Mouse (Mus musculus) embryonic facial prominence, embryonic 11.5 days (tissue): Measurements from ENCODE around the gene Ndufs1. TPM values are rescaled to one million over a fixed set of nuclear protein-coding genes. Genes with fewer than 3 reads are reported as not detected.

Source experiments
- ATAC-seq: fragments of 200-750 bp; cut with Nextera tagmentation; replicated peaks from 2 replicates; pipeline ENCODE4 v1.8.0; 2017; ENCODE audit warnings: low read depth; ENCODE audit not compliant: insufficient number of reproducible peaks, low FRiP score, low TSS enrichment
- DNase-seq: peaks from one replicate; pipeline ENCODE4 v3.0.0-alpha.2; 2015; ENCODE audit warnings: low spot score
- H3K27ac ChIP-seq: fragments of 300-500 bp; sonication (generic); replicated peaks from 2 replicates; pipeline ENCODE4 v1.5.1; 2014; ENCODE audit warnings: mild to moderate bottlenecking, low read depth, low read length, control low read depth
- H3K27me3 ChIP-seq: fragments of 300-500 bp; sonication (generic); 2 replicates; pipeline ENCODE4 v1.6.1; 2014; ENCODE audit warnings: mild to moderate bottlenecking, low read length, moderate library complexity, mixed read lengths; ENCODE audit not compliant: control insufficient read depth, insufficient read depth
- H3K36me3 ChIP-seq: fragments of 300-500 bp; sonication (generic); replicated peaks from 2 replicates; pipeline ENCODE4 v1.6.1; 2014; ENCODE audit warnings: low read depth, mild to moderate bottlenecking, low read length, moderate library complexity, mixed read lengths; ENCODE audit not compliant: control insufficient read depth, insufficient read depth
- H3K4me1 ChIP-seq: fragments of 300-500 bp; sonication (generic); 2 replicates; pipeline ENCODE4 v1.6.1; 2014; ENCODE audit warnings: low read length, mixed read lengths; ENCODE audit not compliant: control insufficient read depth, insufficient read depth
- H3K4me2 ChIP-seq: fragments of 300-500 bp; sonication (generic); 2 replicates; pipeline ENCODE4 v1.6.1; 2014; ENCODE audit warnings: low read depth, mild to moderate bottlenecking, control low read depth, low read length, moderate library complexity
- H3K4me3 ChIP-seq: fragments of 300-500 bp; sonication (generic); 2 replicates; pipeline ENCODE4 v1.5.1; 2014; ENCODE audit warnings: low read depth, low read length, control low read depth
- H3K9ac ChIP-seq: fragments of 300-500 bp; sonication (generic); replicated peaks from 2 replicates; pipeline ENCODE4 v1.6.1; 2014; ENCODE audit warnings: mild to moderate bottlenecking, control low read depth, low read length
- H3K9me3 ChIP-seq: fragments of 300-500 bp; sonication (generic); replicated peaks from 2 replicates; pipeline ENCODE4 v1.6.1; 2016; ENCODE audit warnings: mild to moderate bottlenecking, low read length, inconsistent platforms, mixed read lengths; ENCODE audit not compliant: control insufficient read depth
- WGBS: fragments of 180-500 bp; shearing (Covaris S2); extraction: QIAGEN DNeasy Blood & Tissue Kit; methylation state at CpG from one replicate; pipeline ENCODE4 v1.1.7; 2014; 5-methylcytosine and 5-hydroxymethylcytosine counted together
- polyA plus RNA-seq: library from polyadenylated mRNA; unstranded; fragments of >200 nt; fragmentation: Nextera tagmentation; extraction: Ambion mirVana; gene quantifications from 2 replicates; pipeline ENCODE4 v1.2.1, GENCODE M21; 2014

Ndufs1 gene
- 160 and 162 TPM in 2 replicates for polyA plus RNA-seq

- H3K36me3 ChIP-seq: no peaks in the 10 kb centered on the region
- peak; percentile 98 for DNase-seq
- H3K9me3 ChIP-seq: no peaks in the 10 kb centered on the region
- peak within 1 kb of the TSS; percentile 96 for H3K9ac ChIP-seq
- H3K4me2 ChIP-seq: peak within 1 kb of the TSS; percentile 70
- under 1% methylated on average over 72 of the region's 72 CpGs for WGBS
- H3K27ac ChIP-seq: peak within 1 kb of the TSS; percentile 77
- ATAC-seq: peak; percentile 70
- H3K27me3 ChIP-seq: no peaks in the 10 kb centered on the region
- peak within 1 kb of the TSS; percentile 93 for H3K4me3 ChIP-seq
- no peaks in the 10 kb centered on the region; the same call in none of the 2 replicates for H3K4me1 ChIP-seq
Observed at GRCm38 (mm10) chr1:63176604-63177421, at the start of gene Ndufs1, which contains the start of gene Eef1b2. Ndufs1 (minus strand) TSS chr1:63176833. Eef1b2 (plus strand) TSS chr1:63176825.

GRCm38 (mm10) chr1:63225890-63226289, 49.3 kb upstream of the Ndufs1 start:
- H3K9me3 ChIP-seq: no peaks in the 10 kb centered on the region
- H3K4me1 ChIP-seq: no peaks in the 10 kb centered on the region
- H3K36me3 ChIP-seq: no peaks in the 10 kb centered on the region
- no peak overlapping the region for H3K4me3 ChIP-seq
- no peaks in the 10 kb centered on the region for H3K27me3 ChIP-seq
- peak; percentile 62 for DNase-seq
- 3% methylated on average over 7 of the region's 7 CpGs for whole genome bisulfite sequencing
- H3K4me2 ChIP-seq: no peak overlapping the region
- no peak overlapping the region for H3K9ac ChIP-seq
- no peak for ATAC-seq
- no peak overlapping the region for H3K27ac ChIP-seq

GRCm38 (mm10) chr1:63225009-63225408, 48.4 kb upstream of the Ndufs1 start:
- H3K27ac ChIP-seq: no peak overlapping the region
- H3K27me3 ChIP-seq: no peaks in the 10 kb centered on the region
- no peak overlapping the region for H3K4me3 ChIP-seq
- H3K9ac ChIP-seq: no peak overlapping the region
- ATAC-seq: no peak
- H3K36me3 ChIP-seq: no peaks in the 10 kb centered on the region
- H3K9me3 ChIP-seq: no peaks in the 10 kb centered on the region
- no peaks in the 10 kb centered on the region for H3K4me1 ChIP-seq
- WGBS: 81% methylated on average over 4 of the region's 4 CpGs
- DNase-seq: no peak
- no peak overlapping the region for H3K4me2 ChIP-seq

GRCm38 (mm10) chr1:63219277-63219676, 42.6 kb upstream of the Ndufs1 start:
- H3K36me3 ChIP-seq: no peaks in the 10 kb centered on the region
- no peak overlapping the region for H3K4me2 ChIP-seq
- no peaks in the 10 kb centered on the region for H3K9me3 ChIP-seq
- no peak for ATAC-seq
- no peak overlapping the region for H3K27ac ChIP-seq
- DNase-seq: no peak
- H3K4me3 ChIP-seq: no peak overlapping the region
- no peaks in the 10 kb centered on the region for H3K27me3 ChIP-seq
- H3K9ac ChIP-seq: no peak overlapping the region
- WGBS: 89% methylated on average over 4 of the region's 4 CpGs
- H3K4me1 ChIP-seq: no peaks in the 10 kb centered on the region

- no peak overlapping the region for H3K4me2 ChIP-seq
- WGBS: 26% methylated on average over 7 of the region's 7 CpGs
- DNase-seq (no peak), ATAC-seq (no peak)
- H3K9ac ChIP-seq: no peak overlapping the region
- H3K36me3 ChIP-seq: no peaks in the 10 kb centered on the region
- no peak overlapping the region for H3K4me3 ChIP-seq
- no peaks in the 10 kb centered on the region for H3K4me1 ChIP-seq
- no peak overlapping the region for H3K27ac ChIP-seq
- no peaks in the 10 kb centered on the region for H3K9me3 ChIP-seq
- no peaks in the 10 kb centered on the region for H3K27me3 ChIP-seq
Observed at GRCm38 (mm10) chr1:63214631-63215030, 38.0 kb upstream of the Ndufs1 start.

- peak within 1 kb of the TSS; percentile 17 for H3K4me2 ChIP-seq
Observed at GRCm38 (mm10) chr1:63214271-63214558, 37.6 kb upstream of the Ndufs1 start, which contains the start of gene Gpr1. Gpr1 (minus strand) TSS chr1:63214543.

GRCm38 (mm10) chr1:63213478-63214270, 37.0 kb upstream of the Ndufs1 start:
- ATAC-seq (no peak), DNase-seq (peak; percentile 42)
- Histone ChIP-seq H3K27me3 (no peaks in the 10 kb centered on the region), H3K4me2 (peak overlapping the region; percentile 17), H3K36me3 (no peaks in the 10 kb centered on the region), H3K27ac (no peak overlapping the region), H3K4me1 (no peaks in the 10 kb centered on the region), H3K9me3 (no peaks in the 10 kb centered on the region), H3K4me3 (no peak overlapping the region), H3K9ac (no peak overlapping the region)
- WGBS: 19% methylated on average over 22 of the region's 22 CpGs

More at GRCm38 (mm10) chr1:63214271-63214558, 37.6 kb upstream of the Ndufs1 start, which contains the start of gene Gpr1:
- Histone ChIP-seq H3K9me3 (no peaks in the 10 kb centered on the region), H3K4me1 (no peaks in the 10 kb centered on the region), H3K9ac (no peak within 1 kb of the TSS), H3K27me3 (no peaks in the 10 kb centered on the region), H3K27ac (no peak within 1 kb of the TSS), H3K4me3 (no peak within 1 kb of the TSS), H3K36me3 (no peaks in the 10 kb centered on the region)
- 26% methylated on average over 3 of the region's 3 CpGs for WGBS
- DNase-seq (no peak), ATAC-seq (no peak)
